35 mouse cellular contexts compared by ENCODE assay signal in genomic region chr19:5614953-5615352, GRCm38 (mm10). TPM values are rescaled to one million over a fixed set of nuclear protein-coding genes. Genes with fewer than 3 reads are reported as not detected.
A peak's percentile ranks its signal among the peaks of the same experiment; 100 is the strongest.
DNase-seq lines count a peak whose midpoint lies in the region; ATAC-seq lines count a peak whose summit lies in the region.
"Had no signal": no experiment of that assay in that cellular context is flagged by ENCODE, and none has a peak within 500 bp of the region (broad histone marks: within the 10 kb centered on the region; RNA-seq: fewer than 3 reads in every experiment).

No protein-coding gene starts in this region.

- H3K9me3 ChIP-seq in forebrain, embryonic 14.5 days (replicated peaks; ENCODE audit: control insufficient read depth, low read length): no peaks in the 10 kb centered on the region
- H3K9me3 ChIP-seq in forebrain, embryonic 16.5 days (ENCODE audit: control insufficient read depth, low read length): no peaks in the 10 kb centered on the region
- no peaks in the 10 kb centered on the region for H3K9me3 ChIP-seq in lung, embryonic 16.5 days (ENCODE audit: control insufficient read depth, low read length)
- H3K9me3 ChIP-seq in midbrain, embryonic 16.5 days (replicated peaks; ENCODE audit: control insufficient read depth, low read length, poor library complexity, severe bottlenecking): no peaks in the 10 kb centered on the region
- H3K9me3 ChIP-seq in heart, embryonic 10.5 days: no peaks in the 10 kb centered on the region
- H3K9me3 ChIP-seq: embryonic facial prominence, embryonic 13.5 days; forebrain, embryonic 12.5 days; heart, embryonic 13.5 days; hindbrain, embryonic 12.5 days; limb, embryonic 10.5 days; limb, embryonic 15.5 days; liver, embryonic 13.5 days; midbrain, embryonic 13.5 days; neural tube, embryonic 15.5 days had no signal

- intact Hi-C loops in heart, postnatal 25 days (cut with DNase I): loop anchor here (5.0 kb wide), 1 partner anchor 47 kb away; the partner anchor contains the start of gene Sipa1

- 49% methylated on average over 2 of the region's 2 CpGs for WGBS in forebrain, embryonic 14.5 days
- 46% methylated on average over 2 of the region's 2 CpGs for WGBS in forebrain, embryonic 16.5 days
- WGBS in large intestine, adult 2 months: 14% methylated on average over 2 of the region's 2 CpGs
- WGBS in lung, embryonic 16.5 days: 38% methylated on average over 2 of the region's 2 CpGs
- 70% methylated on average over 2 of the region's 2 CpGs for WGBS in midbrain, embryonic 16.5 days
- WGBS in heart, embryonic 10.5 days: 79% methylated on average over 2 of the region's 2 CpGs

- no peaks in the 10 kb centered on the region for H3K36me3 ChIP-seq in forebrain, embryonic 14.5 days (ENCODE audit: control insufficient read depth, insufficient read depth, low read length)
- H3K36me3 ChIP-seq in forebrain, embryonic 16.5 days (ENCODE audit: control insufficient read depth, insufficient read depth): no peaks in the 10 kb centered on the region
- no peaks in the 10 kb centered on the region for H3K36me3 ChIP-seq in lung, embryonic 16.5 days (ENCODE audit: control insufficient read depth, insufficient read depth, low read length)
- no peaks in the 10 kb centered on the region for H3K36me3 ChIP-seq in midbrain, embryonic 16.5 days (ENCODE audit: control insufficient read depth, insufficient read depth, low read length)
- H3K36me3 ChIP-seq in heart, embryonic 10.5 days: no peaks in the 10 kb centered on the region
- H3K36me3 ChIP-seq: embryonic facial prominence, embryonic 13.5 days; forebrain, embryonic 12.5 days; heart, embryonic 13.5 days; hindbrain, embryonic 12.5 days; limb, embryonic 10.5 days; limb, embryonic 15.5 days; liver, embryonic 13.5 days; midbrain, embryonic 13.5 days; neural tube, embryonic 15.5 days had no signal

- H3K4me1 ChIP-seq in forebrain, embryonic 14.5 days (ENCODE audit: control insufficient read depth, insufficient read depth, low read length): peaks cover 5% of the 10 kb centered on the region; the same call in 1 of the 2 replicates
- H3K4me1 ChIP-seq in forebrain, embryonic 16.5 days (replicated peaks; ENCODE audit: control insufficient read depth, insufficient read depth, low read length): peaks cover 7% of the 10 kb centered on the region
- peaks cover 15% of the 10 kb centered on the region for H3K4me1 ChIP-seq in lung, embryonic 16.5 days (replicated peaks; ENCODE audit: control insufficient read depth, insufficient read depth, low read length)
- peaks cover 9% of the 10 kb centered on the region for H3K4me1 ChIP-seq in midbrain, embryonic 16.5 days (ENCODE audit: control insufficient read depth, insufficient read depth, low read length)
- peaks cover 9% of the 10 kb centered on the region; the same call in 1 of the 2 replicates for H3K4me1 ChIP-seq in heart, embryonic 10.5 days

- no peaks in the 10 kb centered on the region for H3K27me3 ChIP-seq in forebrain, embryonic 14.5 days (replicated peaks; ENCODE audit: control insufficient read depth, insufficient read depth, low read length)
- no peaks in the 10 kb centered on the region; the same call in 1 of the 2 replicates for H3K27me3 ChIP-seq in forebrain, embryonic 16.5 days (replicated peaks; ENCODE audit: control insufficient read depth, insufficient read depth, low read length)
- no peaks in the 10 kb centered on the region for H3K27me3 ChIP-seq in lung, embryonic 16.5 days (ENCODE audit: control insufficient read depth, insufficient read depth, low read depth, low read length)
- no peaks in the 10 kb centered on the region for H3K27me3 ChIP-seq in midbrain, embryonic 16.5 days (ENCODE audit: control insufficient read depth, insufficient read depth, low read depth, low read length)
- no peaks in the 10 kb centered on the region for H3K27me3 ChIP-seq in heart, embryonic 10.5 days (ENCODE audit: insufficient read depth, poor library complexity, severe bottlenecking)
- H3K27me3 ChIP-seq: embryonic facial prominence, embryonic 13.5 days; limb, embryonic 15.5 days; liver, embryonic 13.5 days had no signal

- peak; percentile 28 for DNase-seq in forebrain, embryonic 14.5 days (ENCODE audit: low spot score)
- DNase-seq in large intestine, adult 2 months (ENCODE audit: low read depth, low spot score): peak; percentile 87
- DNase-seq in lung, postnatal 36 days: peak; percentile 92
- DNase-seq in heart, postnatal 25 days (ENCODE audit: low spot score): no peak
- DNase-seq in heart, embryonic 10.5 days (ENCODE audit: low spot score): no peak
- DNase-seq: adrenal gland, adult 8-10 months; cerebellum, adult 9-11 months; embryo, embryonic 11 days; gastrocnemius, postnatal 36 days; heart, adult 2 months; heart, postnatal 10 days; kidney, adult 8-10 months; kidney, postnatal 4 days; layer of hippocampus, postnatal 36 days; liver, embryonic 13.5 days; right cerebral cortex, adult 18-20 months; spleen, adult 18-20 months; thymus, postnatal 14 days had no signal

- no peak overlapping the region for H3K4me2 ChIP-seq in forebrain, embryonic 14.5 days (ENCODE audit: low read length)
- no peak overlapping the region for H3K4me2 ChIP-seq in forebrain, embryonic 16.5 days (ENCODE audit: low read length)
- no peak overlapping the region for H3K4me2 ChIP-seq in lung, embryonic 16.5 days (ENCODE audit: low read depth, low read length)
- no peak overlapping the region for H3K4me2 ChIP-seq in midbrain, embryonic 16.5 days (ENCODE audit: low read length)
- H3K4me2 ChIP-seq: embryonic facial prominence, embryonic 13.5 days; forebrain, embryonic 12.5 days; heart, embryonic 13.5 days; hindbrain, embryonic 12.5 days; limb, embryonic 15.5 days; liver, embryonic 13.5 days; midbrain, embryonic 13.5 days; neural tube, embryonic 15.5 days had no signal

- ATAC-seq in forebrain, embryonic 14.5 days: no peak
- no peak for ATAC-seq in forebrain, embryonic 16.5 days
- ATAC-seq in lung, embryonic 16.5 days (ENCODE audit: low read depth): peak; percentile 60
- ATAC-seq in midbrain, embryonic 16.5 days: no peak
- ATAC-seq: activated CD4-positive, CD25-positive, alpha-beta regulatory T cell, adult 4 months; CD4-positive, CD25-positive, alpha-beta regulatory T cell, adult 4 months; intestine, embryonic 16.5 days; midbrain, embryonic 13.5 days had no signal

- no peak overlapping the region for H3K4me3 ChIP-seq in forebrain, embryonic 14.5 days (ENCODE audit: low read depth, low read length)
- H3K4me3 ChIP-seq in forebrain, embryonic 16.5 days (replicated peaks; ENCODE audit: low read length): no peak overlapping the region
- no peak overlapping the region for H3K4me3 ChIP-seq in lung, embryonic 16.5 days (ENCODE audit: low read length)
- no peak overlapping the region for H3K4me3 ChIP-seq in midbrain, embryonic 16.5 days (ENCODE audit: low read depth, low read length)
- no peak overlapping the region for H3K4me3 ChIP-seq in heart, embryonic 10.5 days
- H3K4me3 ChIP-seq: embryonic facial prominence, embryonic 13.5 days; erythroblast, embryonic 14.5 days; forebrain, embryonic 12.5 days; heart, adult 2 months; heart, embryonic 13.5 days; hindbrain, embryonic 12.5 days; limb, embryonic 10.5 days; limb, embryonic 15.5 days; liver, embryonic 13.5 days; midbrain, embryonic 13.5 days; neural tube, embryonic 15.5 days had no signal

- no peak overlapping the region for H3K9ac ChIP-seq in forebrain, embryonic 14.5 days (ENCODE audit: low read length)
- H3K9ac ChIP-seq in forebrain, embryonic 16.5 days (replicated peaks; ENCODE audit: low read depth, low read length): no peak overlapping the region
- no peak overlapping the region for H3K9ac ChIP-seq in lung, embryonic 16.5 days (ENCODE audit: low read length)
- H3K9ac ChIP-seq in midbrain, embryonic 16.5 days (ENCODE audit: low read depth, low read length): no peak overlapping the region
- H3K9ac ChIP-seq: embryonic facial prominence, embryonic 13.5 days; forebrain, embryonic 12.5 days; heart, embryonic 13.5 days; hindbrain, embryonic 12.5 days; limb, embryonic 15.5 days; liver, embryonic 13.5 days; midbrain, embryonic 13.5 days; neural tube, embryonic 15.5 days had no signal

- H3K27ac ChIP-seq in forebrain, embryonic 14.5 days (ENCODE audit: low read depth, low read length): no peak overlapping the region
- H3K27ac ChIP-seq in forebrain, embryonic 16.5 days (ENCODE audit: low read length): no peak overlapping the region
- H3K27ac ChIP-seq in lung, embryonic 16.5 days (ENCODE audit: low read length): peak overlapping the region; percentile 22; the same call in 1 of the 2 replicates
- no peak overlapping the region for H3K27ac ChIP-seq in midbrain, embryonic 16.5 days (ENCODE audit: low read length)
- H3K27ac ChIP-seq in heart, embryonic 10.5 days: no peak overlapping the region
- H3K27ac ChIP-seq: embryonic facial prominence, embryonic 13.5 days; forebrain, embryonic 12.5 days; heart, adult 2 months; heart, embryonic 13.5 days; hindbrain, embryonic 12.5 days; kidney, postnatal 0 days; limb, embryonic 10.5 days; limb, embryonic 15.5 days; liver, embryonic 13.5 days; macrophage; midbrain, embryonic 13.5 days; neural tube, embryonic 15.5 days had no signal

RNA-seq across cellular contexts. Expression of gene Kat5, which starts 4.9 kb away (rescaled TPM):
- 43.7 and 49.7 TPM in 2 replicates for polyA plus RNA-seq in forebrain, embryonic 14.5 days (2014; fragmentation: Nextera tagmentation; extraction: Ambion mirVana)
- polyA plus RNA-seq in forebrain, embryonic 16.5 days (2015; fragmentation: Nextera tagmentation; extraction: Ambion mirVana): 76.8 and 78.1 TPM in 2 replicates
- 43.6 and 54.2 TPM in 2 replicates for polyA plus RNA-seq in large intestine, adult 2 months (2012; rRNA removed)
- polyA plus RNA-seq in lung, embryonic 16.5 days (2015; fragmentation: Nextera tagmentation; extraction: Ambion mirVana): 55.1 and 57.3 TPM in 2 replicates
- 82.0 and 83.1 TPM in 2 replicates for polyA plus RNA-seq in midbrain, embryonic 16.5 days (2015; fragmentation: Nextera tagmentation; extraction: Ambion mirVana)
- total RNA-seq in heart, postnatal 25 days (2021): 10 to 100 TPM; 24.8 to 26.5 TPM
- polyA plus RNA-seq in heart, embryonic 10.5 days (2016; fragmentation: Nextera tagmentation; extraction: Ambion mirVana): 33.2 and 35.4 TPM in 2 replicates

RNA-seq across cellular contexts. Expression of gene Rnaseh2c, which starts 13.3 kb away (rescaled TPM):
- polyA plus RNA-seq in forebrain, embryonic 14.5 days (2014; fragmentation: Nextera tagmentation; extraction: Ambion mirVana): 85.7 and 95.8 TPM in 2 replicates
- polyA plus RNA-seq in forebrain, embryonic 16.5 days (2015; fragmentation: Nextera tagmentation; extraction: Ambion mirVana): 81.0 and 86.7 TPM in 2 replicates
- polyA plus RNA-seq in large intestine, adult 2 months (2012; rRNA removed): 45.1 and 47.1 TPM in 2 replicates
- 131 and 159 TPM in 2 replicates for polyA plus RNA-seq in lung, embryonic 16.5 days (2015; fragmentation: Nextera tagmentation; extraction: Ambion mirVana)
- polyA plus RNA-seq in midbrain, embryonic 16.5 days (2015; fragmentation: Nextera tagmentation; extraction: Ambion mirVana): 55.5 and 58.4 TPM in 2 replicates
- total RNA-seq in heart, postnatal 25 days (2021): 10 to 100 TPM; 43.7 to 49.7 TPM
- polyA plus RNA-seq in heart, embryonic 10.5 days (2016; fragmentation: Nextera tagmentation; extraction: Ambion mirVana): 113 and 142 TPM in 2 replicates

RNA-seq across cellular contexts. Expression of gene Rela, which starts 22.3 kb away (rescaled TPM):
- 29.8 and 35.8 TPM in 2 replicates for polyA plus RNA-seq in forebrain, embryonic 14.5 days (2014; fragmentation: Nextera tagmentation; extraction: Ambion mirVana)
- 37.0 and 41.6 TPM in 2 replicates for polyA plus RNA-seq in forebrain, embryonic 16.5 days (2015; fragmentation: Nextera tagmentation; extraction: Ambion mirVana)
- polyA plus RNA-seq in large intestine, adult 2 months (2012; rRNA removed): 46.7 and 47.6 TPM in 2 replicates
- 55.5 and 62.1 TPM in 2 replicates for polyA plus RNA-seq in lung, embryonic 16.5 days (2015; fragmentation: Nextera tagmentation; extraction: Ambion mirVana)
- 30.6 and 37.7 TPM in 2 replicates for polyA plus RNA-seq in midbrain, embryonic 16.5 days (2015; fragmentation: Nextera tagmentation; extraction: Ambion mirVana)
- total RNA-seq in heart, postnatal 25 days (2021): 10 to 100 TPM; 22.7 to 29.9 TPM
- polyA plus RNA-seq in heart, embryonic 10.5 days (2016; fragmentation: Nextera tagmentation; extraction: Ambion mirVana): 36.8 and 38.1 TPM in 2 replicates

RNA-seq across cellular contexts. Expression of gene Ap5b1, which starts 47.1 kb away (rescaled TPM):
- polyA plus RNA-seq in forebrain, embryonic 14.5 days (2014; fragmentation: Nextera tagmentation; extraction: Ambion mirVana): 1.5 and 1.6 TPM in 2 replicates
- polyA plus RNA-seq in forebrain, embryonic 16.5 days (2015; fragmentation: Nextera tagmentation; extraction: Ambion mirVana): 1.9 and 2.0 TPM in 2 replicates
- polyA plus RNA-seq in large intestine, adult 2 months (2012; rRNA removed): 11.9 and 19.5 TPM in 2 replicates
- 6.1 and 7.0 TPM in 2 replicates for polyA plus RNA-seq in lung, embryonic 16.5 days (2015; fragmentation: Nextera tagmentation; extraction: Ambion mirVana)
- polyA plus RNA-seq in midbrain, embryonic 16.5 days (2015; fragmentation: Nextera tagmentation; extraction: Ambion mirVana): 1.9 and 2.3 TPM in 2 replicates
- 1 to 10 TPM; 3.0 to 3.2 TPM for total RNA-seq in heart, postnatal 25 days (2021)
- 2.2 and 2.7 TPM in 2 replicates for polyA plus RNA-seq in heart, embryonic 10.5 days (2016; fragmentation: Nextera tagmentation; extraction: Ambion mirVana)

RNA-seq across cellular contexts. Expression of gene Sipa1, which starts 48.6 kb away (rescaled TPM):
- polyA plus RNA-seq in forebrain, embryonic 14.5 days (2014; fragmentation: Nextera tagmentation; extraction: Ambion mirVana): 9.2 and 10.2 TPM in 2 replicates
- polyA plus RNA-seq in forebrain, embryonic 16.5 days (2015; fragmentation: Nextera tagmentation; extraction: Ambion mirVana): 14.3 and 15.1 TPM in 2 replicates
- 34.3 and 39.7 TPM in 2 replicates for polyA plus RNA-seq in large intestine, adult 2 months (2012; rRNA removed)
- polyA plus RNA-seq in lung, embryonic 16.5 days (2015; fragmentation: Nextera tagmentation; extraction: Ambion mirVana): 42.2 and 43.7 TPM in 2 replicates
- polyA plus RNA-seq in midbrain, embryonic 16.5 days (2015; fragmentation: Nextera tagmentation; extraction: Ambion mirVana): 17.5 and 17.7 TPM in 2 replicates
- 10 to 100 TPM; 23.3 to 31.3 TPM for total RNA-seq in heart, postnatal 25 days (2021)
- polyA plus RNA-seq in heart, embryonic 10.5 days (2016; fragmentation: Nextera tagmentation; extraction: Ambion mirVana): 24.7 and 28.9 TPM in 2 replicates

Comparison
In these comparisons a context has a peak if more than half of its experiments do, and no peak if none do; other contexts are left out.
1. DNase-seq: peak in forebrain, embryonic 14.5 days (single experiment), large intestine, adult 2 months (single experiment) and lung, postnatal 36 days (single experiment); none in heart, postnatal 25 days (single experiment) and heart, embryonic 10.5 days (single experiment).